In genomic region chr5:114667228-114667856, GRCm38 (mm10) we compare ENCODE assay signal across 7 mouse cellular contexts. TPM values are rescaled to one million over a fixed set of nuclear protein-coding genes. Genes with fewer than 3 reads are reported as not detected.
DNase-seq lines count a peak whose midpoint lies in the region; ATAC-seq lines count a peak whose summit lies in the region.

No protein-coding gene starts in this region.

- peak overlapping the region; percentile 26 for H3K4me3 ChIP-seq in intestine, embryonic 15.5 days (replicated peaks)
- H3K4me3 ChIP-seq in midbrain, embryonic 10.5 days = peak overlapping the region; percentile 48

- intact Hi-C loops in left cerebral cortex, postnatal 25 days (cut with DNase I) = loop anchor here (1.0 to 5.0 kb wide), 3 partner anchors 24 to 40 kb away; no protein-coding TSS in a partner anchor

- H3K27ac ChIP-seq in intestine, embryonic 15.5 days = no peak overlapping the region
- no peak overlapping the region for H3K27ac ChIP-seq in midbrain, embryonic 10.5 days (replicated peaks)

- no peak overlapping the region for H3K9ac ChIP-seq in intestine, embryonic 15.5 days

- no peaks in the 10 kb centered on the region for H3K27me3 ChIP-seq in intestine, embryonic 15.5 days (replicated peaks)
- peaks cover 7% of the 10 kb centered on the region; the same call in 1 of the 2 replicates for H3K27me3 ChIP-seq in midbrain, embryonic 10.5 days (ENCODE audit: low read depth, poor library complexity, severe bottlenecking)

- peak; percentile 98 for ATAC-seq in intestine, embryonic 15.5 days

- 3% methylated on average over 36 of the region's 36 CpGs for WGBS in intestine, embryonic 15.5 days
- WGBS in midbrain, embryonic 10.5 days = 4% methylated on average over 36 of the region's 36 CpGs

- peak; percentile 99 to 100 for DNase-seq in adrenal gland, adult (ENCODE audit: inconsistent age in 2 of 2, low spot score in 1 of 2)
- DNase-seq in embryo, embryonic 10.5 days (ENCODE audit: low spot score) = peak; percentile 98
- DNase-seq in gastrocnemius, postnatal 25 days = peak; percentile 96
- DNase-seq in left cerebral cortex, postnatal 25 days (ENCODE audit: low spot score in 2 of 2) = peak; percentile 97 to 98
- DNase-seq in midbrain, embryonic 10.5 days (ENCODE audit: low spot score) = peak; percentile 98
- DNase-seq in right cerebral cortex, postnatal 4 days = peak; percentile 99

- no peaks in the 10 kb centered on the region for H3K9me3 ChIP-seq in intestine, embryonic 15.5 days
- no peaks in the 10 kb centered on the region for H3K9me3 ChIP-seq in midbrain, embryonic 10.5 days (replicated peaks)

- peak overlapping the region; percentile 60 for H3K4me2 ChIP-seq in intestine, embryonic 15.5 days (replicated peaks)

- H3K4me1 ChIP-seq in intestine, embryonic 15.5 days (replicated peaks) = peaks cover 7% of the 10 kb centered on the region; the same call in 1 of the 2 replicates
- H3K4me1 ChIP-seq in midbrain, embryonic 10.5 days = peaks cover 15% of the 10 kb centered on the region

- 0 out of 2 replicates have a peak, but pooled peaks cover 3% of the 10 kb centered on the region for H3K36me3 ChIP-seq in intestine, embryonic 15.5 days
- peaks cover 10% of the 10 kb centered on the region; the same call in 1 of the 2 replicates for H3K36me3 ChIP-seq in midbrain, embryonic 10.5 days

RNA-seq across cellular contexts. Expression of gene Trpv4, which starts 9.1 kb away (rescaled TPM):
- 1 to 10 TPM; 1.6 to 2.7 TPM for total RNA-seq in gastrocnemius, postnatal 25 days (2021)
- 0.92 and 1.0 TPM in 2 replicates for polyA plus RNA-seq in intestine, embryonic 15.5 days (2015; fragmentation: Nextera tagmentation; extraction: Ambion mirVana)
- 1 to 10 TPM; 1.9 to 2.2 TPM for total RNA-seq in left cerebral cortex, postnatal 25 days (2021)
- 0.12 and 0.27 TPM in 2 replicates for polyA plus RNA-seq in midbrain, embryonic 10.5 days (2016; fragmentation: Nextera tagmentation; extraction: Ambion mirVana)

RNA-seq across cellular contexts. Expression of gene Gltp, which starts 23.4 kb away (rescaled TPM):
- 1 to 10 TPM; 9.0 to 10.0 TPM for total RNA-seq in gastrocnemius, postnatal 25 days (2021)
- 99.7 and 103 TPM in 2 replicates for polyA plus RNA-seq in intestine, embryonic 15.5 days (2015; fragmentation: Nextera tagmentation; extraction: Ambion mirVana)
- total RNA-seq in left cerebral cortex, postnatal 25 days (2021) = 10 to 100 TPM; 24.6 to 28.3 TPM
- 81.8 and 83.0 TPM in 2 replicates for polyA plus RNA-seq in midbrain, embryonic 10.5 days (2016; fragmentation: Nextera tagmentation; extraction: Ambion mirVana)

RNA-seq across cellular contexts. Expression of gene Tchp, which starts 40.2 kb away (rescaled TPM):
- 1 to 10 TPM; 2.3 to 2.8 TPM for total RNA-seq in gastrocnemius, postnatal 25 days (2021)
- 9.2 and 10.5 TPM in 2 replicates for polyA plus RNA-seq in intestine, embryonic 15.5 days (2015; fragmentation: Nextera tagmentation; extraction: Ambion mirVana)
- total RNA-seq in left cerebral cortex, postnatal 25 days (2021) = 10 to 100 TPM; 11.6 to 13.6 TPM
- polyA plus RNA-seq in midbrain, embryonic 10.5 days (2016; fragmentation: Nextera tagmentation; extraction: Ambion mirVana) = 19.4 and 22.0 TPM in 2 replicates
